Mouse (Mus musculus): ENCODE results near the gene Mindy4.
"Not testable (repeated sequence)": the region's sequence is repeated elsewhere in the genome, so short reads cannot be mapped to it uniquely, and the experiment has no call there.

Gene Mindy4

GRCm38 (mm10) chr6:55202913-55203910, at the start of gene Mindy4:
Mindy4 (plus strand) TSS chr6:55203383.
- no peak for DNase-seq (ENCODE audit: low read depth, low spot score)

DNA sequence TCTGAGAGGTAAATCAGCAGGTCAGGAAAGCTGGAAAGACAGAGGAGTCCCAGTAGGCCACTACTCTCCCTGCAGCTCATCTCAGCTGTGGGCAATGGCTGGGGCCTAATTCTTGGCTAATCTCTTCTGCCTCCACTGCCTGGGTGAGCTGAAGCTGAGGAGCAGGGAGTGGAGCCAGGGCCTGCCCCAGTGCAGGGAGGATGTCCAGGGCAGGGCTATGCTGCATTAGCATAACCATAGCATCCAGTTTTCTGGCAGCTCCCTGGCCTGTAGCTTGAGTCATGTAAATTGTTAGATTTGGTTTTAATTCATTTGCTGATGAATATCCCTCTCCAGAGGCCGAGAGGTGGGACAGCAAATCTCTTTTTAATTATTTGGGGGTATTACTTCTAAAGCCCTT, 43.9 kb upstream of the Mindy4 start:
- DNase-seq (ENCODE audit: low read depth, low spot score) = no peak

DNA sequence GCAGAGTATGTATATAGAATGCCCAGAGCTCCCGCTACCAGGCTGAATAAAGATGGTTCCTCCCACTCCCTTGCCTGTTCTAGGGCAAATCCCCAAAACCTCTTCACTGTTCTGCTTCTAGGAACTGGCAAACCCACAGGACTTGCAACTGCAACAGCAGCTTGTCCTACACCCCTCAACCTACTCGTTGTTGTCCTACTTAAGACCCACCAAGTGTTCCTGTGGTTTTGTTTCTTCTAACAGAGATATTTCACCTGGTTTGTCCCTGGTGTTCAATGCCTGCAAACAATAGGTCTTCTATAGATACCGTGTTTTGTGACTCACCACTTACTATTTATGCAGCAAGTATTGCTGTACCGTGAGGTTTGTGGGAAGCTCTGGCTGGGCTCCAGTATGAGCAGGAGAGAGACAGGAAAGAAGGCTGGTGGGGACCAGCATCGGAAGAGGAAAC, 41.8 kb upstream of the Mindy4 start:
- DNase-seq (ENCODE audit: low read depth, low spot score) = no peak

DNA sequence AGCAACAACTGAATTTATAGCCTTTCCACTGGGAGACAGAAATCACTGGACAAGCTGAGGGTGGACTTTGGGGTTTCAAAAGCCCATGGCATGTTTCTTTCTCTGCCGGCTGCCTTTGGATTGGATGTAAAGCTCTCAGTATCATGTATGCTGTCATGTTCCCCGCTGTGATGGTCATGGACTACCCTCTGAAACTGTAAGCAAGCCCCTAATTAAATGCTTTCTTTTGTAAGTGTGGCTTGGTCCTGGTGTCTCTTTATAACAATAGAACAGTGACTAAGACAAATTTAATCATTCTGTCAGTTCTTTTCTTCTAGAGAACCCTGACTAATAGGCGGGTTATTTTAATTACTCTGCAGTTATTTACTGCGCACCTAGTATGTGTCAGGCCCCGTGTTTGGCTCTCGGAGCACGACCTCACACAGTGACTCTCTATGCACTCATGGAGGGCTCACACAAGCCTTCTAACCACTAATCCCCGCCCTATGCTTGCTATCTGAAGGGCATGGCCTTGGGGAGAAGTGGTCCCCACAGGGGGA, 40.1 kb upstream of the Mindy4 start:
- DNase-seq (ENCODE audit: low read depth, low spot score) = no peak

DNA sequence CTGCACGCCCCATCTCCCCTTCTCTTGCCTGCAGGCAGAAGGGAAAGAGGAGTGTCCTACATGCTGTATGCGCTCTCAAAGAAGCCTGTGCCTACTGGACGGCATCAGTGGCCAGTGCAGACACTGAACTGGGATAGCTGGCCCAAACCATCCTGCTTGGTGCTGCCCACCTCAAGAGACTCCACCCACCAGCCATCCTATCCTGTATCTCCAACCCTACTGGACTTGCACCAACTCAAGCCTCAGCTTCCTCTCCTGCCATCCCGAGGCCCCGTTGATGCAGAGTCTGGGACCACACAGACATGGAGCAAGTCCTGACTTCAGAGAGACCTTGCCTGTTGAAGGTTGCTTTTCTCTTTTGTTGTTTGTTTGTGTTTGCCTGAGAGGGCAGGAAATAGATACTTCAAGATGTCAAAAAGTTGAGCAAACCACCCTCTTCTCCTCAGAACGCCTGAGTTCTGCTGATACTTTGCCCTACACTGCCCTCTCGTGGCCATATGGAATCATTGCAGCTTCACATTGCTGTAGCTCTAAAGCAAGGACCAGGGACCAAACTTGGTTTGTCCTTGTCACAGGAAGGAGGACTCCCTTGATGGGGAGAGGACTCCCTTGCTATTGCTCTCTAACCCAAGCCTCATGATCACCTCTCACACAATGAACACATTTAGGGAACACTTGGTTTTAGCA, 36.3 kb upstream of the Mindy4 start:
- peak; percentile 75 for DNase-seq (ENCODE audit: low read depth, low spot score)

DNA sequence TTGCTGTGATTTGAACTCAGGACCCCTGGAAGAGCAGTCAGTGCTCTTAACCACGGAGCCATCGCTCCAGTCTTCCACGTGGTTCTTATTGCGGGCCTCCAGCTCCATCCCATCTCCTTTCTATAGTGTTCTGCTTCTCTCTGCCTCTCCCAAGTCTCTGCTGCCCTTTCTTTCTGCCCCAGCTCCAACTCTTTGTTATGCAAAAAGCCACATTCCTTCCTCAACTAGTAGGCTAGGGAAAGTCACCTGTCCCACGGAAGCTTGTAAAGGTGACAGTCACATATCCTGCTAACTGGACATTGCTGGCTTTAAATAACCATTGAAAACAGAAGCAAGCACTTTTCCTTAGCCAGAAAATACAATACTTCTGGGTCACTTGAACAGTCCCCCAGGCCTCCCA, 33.4 kb upstream of the Mindy4 start:
- no peak for DNase-seq (ENCODE audit: low read depth, low spot score)

- DNase-seq (ENCODE audit: low read depth, low spot score) = peak; percentile 12
These were observed 31.5 kb upstream of the Mindy4 start for GRCm38 (mm10) chr6:55171638-55172037.

DNA sequence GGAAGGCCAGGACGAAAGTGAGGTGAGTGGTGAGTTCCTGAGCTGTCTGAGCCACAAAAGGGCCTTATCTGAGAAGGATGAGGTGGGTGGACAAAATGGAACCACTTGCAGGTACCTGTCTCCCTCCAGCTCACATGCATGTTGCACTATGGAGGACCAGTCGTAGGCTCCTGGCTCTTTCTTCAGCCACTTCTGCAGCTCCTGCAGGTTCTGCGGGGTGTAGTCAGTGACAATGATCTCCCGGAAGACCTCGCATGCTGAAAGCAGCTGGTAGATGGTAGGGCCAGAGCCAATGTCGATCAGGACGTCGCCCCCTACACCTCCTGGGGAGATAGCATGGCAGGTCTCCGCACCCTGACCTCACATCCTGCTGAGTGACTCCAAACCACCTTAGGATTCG, 30.0 kb upstream of the Mindy4 start:
- DNase-seq (ENCODE audit: low read depth, low spot score) = no peak

- no peak for DNase-seq (ENCODE audit: low read depth, low spot score)
These were observed 29.2 kb upstream of the Mindy4 start for GRCm38 (mm10) chr6:55173941-55174349.

DNA sequence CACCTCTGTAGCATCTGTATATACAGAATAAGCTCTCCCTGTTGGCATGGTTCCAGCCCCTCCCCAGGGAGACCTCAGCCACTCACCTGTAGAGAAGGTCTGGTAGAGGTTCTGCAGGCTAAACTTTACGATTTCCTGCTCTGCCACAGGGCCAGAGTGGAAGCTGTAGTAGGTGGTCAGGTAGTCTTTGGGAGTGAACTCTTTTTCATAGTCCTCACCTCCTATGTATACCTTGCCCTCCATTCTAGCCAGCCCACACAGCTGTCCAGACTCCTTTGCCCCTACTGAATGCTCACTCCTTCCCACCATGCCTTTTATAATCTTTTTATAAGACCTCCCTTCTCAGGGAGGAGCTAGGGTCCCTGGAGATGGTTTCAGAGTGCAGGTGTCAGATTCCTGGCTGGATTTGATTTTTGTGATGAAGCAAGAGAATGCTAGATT, 28.4 kb upstream of the Mindy4 start, which contains the start of gene Inmt:
Inmt (minus strand) TSS at position 303 of the 441 bp plus-strand sequence.
- no peak for DNase-seq (ENCODE audit: low read depth, low spot score)

- DNase-seq (ENCODE audit: low read depth, low spot score) = no peak
These were observed 27.7 kb upstream of the Mindy4 start for GRCm38 (mm10) chr6:55175456-55175855.

DNA sequence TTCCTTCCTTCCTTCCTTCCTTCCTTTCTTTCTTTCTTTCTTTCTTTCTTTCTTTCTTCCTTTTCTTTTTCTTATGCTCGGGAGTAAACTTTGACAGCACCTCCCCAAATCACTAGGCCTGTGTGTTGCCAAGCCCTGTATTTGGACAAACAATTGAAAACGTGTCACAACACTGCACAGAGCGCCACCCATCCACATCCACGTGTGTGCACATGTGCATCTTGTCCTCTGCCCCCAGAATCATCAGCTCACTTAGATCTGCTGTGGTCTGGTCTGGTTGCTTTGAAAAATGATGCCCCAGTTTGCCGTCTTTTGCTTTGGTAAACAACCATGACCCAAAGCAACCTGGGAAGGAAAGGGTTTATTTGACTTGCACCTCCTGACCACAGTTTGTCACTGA, 27.3 kb upstream of the Mindy4 start:
- DNase-seq (ENCODE audit: low read depth, low spot score) = no peak

GRCm38 (mm10) chr6:55177060-55177732, 26.0 kb upstream of the Mindy4 start:
- DNase-seq (ENCODE audit: low read depth, low spot score) = peak; percentile 41

GRCm38 (mm10) chr6:55179560-55179959, 23.6 kb upstream of the Mindy4 start:
- no peak for DNase-seq (ENCODE audit: low read depth, low spot score)

GRCm38 (mm10) chr6:55182655-55183430, 20.3 kb upstream of the Mindy4 start:
- no peak for DNase-seq (ENCODE audit: low read depth, low spot score)

GRCm38 (mm10) chr6:55187827-55188226, 15.4 kb upstream of the Mindy4 start:
- DNase-seq (ENCODE audit: low read depth, low spot score) = not testable (repeated sequence)

DNA sequence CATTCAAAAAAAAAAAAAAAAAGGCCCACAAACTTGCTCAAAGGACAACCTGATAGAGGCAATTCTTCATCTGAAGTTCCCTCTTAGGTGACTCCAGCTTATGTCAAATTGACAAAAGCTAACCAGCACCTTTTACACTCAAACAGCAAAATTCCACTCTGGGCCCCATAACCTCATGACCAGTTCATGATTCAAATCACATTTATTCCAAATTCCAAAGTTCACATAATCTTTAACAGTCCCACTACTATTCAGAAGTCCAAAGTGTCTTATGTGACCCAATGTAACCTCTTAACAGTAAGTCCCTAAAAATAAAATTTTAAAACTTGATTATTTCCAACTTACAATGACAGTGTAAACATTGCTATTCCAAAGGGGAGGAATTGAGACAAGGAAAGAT, 13.8 kb upstream of the Mindy4 start:
- no peak for DNase-seq (ENCODE audit: low read depth, low spot score)

DNA sequence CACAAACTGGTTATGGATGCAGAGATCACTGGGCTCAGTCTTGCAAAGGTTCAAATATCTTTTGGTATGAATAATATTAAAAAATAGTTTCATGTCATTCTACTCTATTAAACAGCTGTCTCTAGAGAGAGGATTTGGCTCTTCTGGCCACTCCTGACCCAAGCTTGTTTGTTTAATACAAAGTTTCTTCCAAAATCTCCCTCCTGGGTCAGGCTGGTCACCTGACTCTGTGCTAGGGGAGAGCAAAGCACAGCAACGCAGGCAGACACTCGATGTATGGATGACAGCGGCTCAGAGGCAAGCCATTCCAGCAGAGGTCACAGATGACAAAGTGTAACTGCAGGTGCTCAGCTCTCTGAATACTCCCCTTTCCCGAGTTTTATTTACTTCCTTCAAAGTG, 11.6 kb upstream of the Mindy4 start:
- DNase-seq (ENCODE audit: low read depth, low spot score) = no peak

DNA sequence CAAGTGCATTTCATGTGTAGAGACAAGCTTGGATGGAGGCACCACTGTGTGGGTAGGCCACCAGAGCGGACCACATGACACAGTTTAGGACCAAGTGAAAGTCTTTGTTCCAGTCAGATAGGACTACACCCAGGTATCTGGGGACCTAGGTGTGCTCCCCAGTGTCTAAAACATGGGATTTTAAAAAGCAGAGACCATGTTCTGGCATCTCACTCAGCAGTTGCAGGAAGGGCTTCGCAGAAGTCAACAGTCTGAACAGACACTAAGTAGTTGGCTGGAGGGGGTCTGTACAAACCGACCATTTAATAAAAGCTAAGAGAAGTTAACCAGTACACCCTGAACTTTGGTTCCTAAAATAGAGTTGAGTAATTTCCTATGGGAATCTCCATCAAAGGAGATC, 10.0 kb upstream of the Mindy4 start:
- no peak for DNase-seq (ENCODE audit: low read depth, low spot score)

DNA sequence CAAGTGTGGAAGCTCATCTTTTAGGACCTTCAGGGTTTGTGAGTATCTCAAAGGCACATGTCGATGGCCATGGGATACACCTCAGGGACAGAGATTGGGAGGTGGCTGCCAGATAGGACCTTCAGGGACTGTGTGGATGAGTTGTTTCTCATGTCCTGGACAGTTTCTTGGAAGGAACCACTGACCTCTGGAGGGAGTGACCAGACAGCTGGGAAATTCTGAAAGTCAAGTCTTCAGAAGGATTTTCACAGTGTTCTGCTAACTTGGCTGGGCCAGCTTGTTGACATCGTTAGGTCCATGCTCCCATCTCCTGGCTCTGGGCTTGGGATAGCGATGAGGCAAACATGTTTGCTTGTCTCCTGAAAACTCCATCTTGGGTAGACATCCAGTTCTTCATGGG, 4.1 kb upstream of the Mindy4 start:
- DNase-seq (ENCODE audit: low read depth, low spot score) = no peak

DNA sequence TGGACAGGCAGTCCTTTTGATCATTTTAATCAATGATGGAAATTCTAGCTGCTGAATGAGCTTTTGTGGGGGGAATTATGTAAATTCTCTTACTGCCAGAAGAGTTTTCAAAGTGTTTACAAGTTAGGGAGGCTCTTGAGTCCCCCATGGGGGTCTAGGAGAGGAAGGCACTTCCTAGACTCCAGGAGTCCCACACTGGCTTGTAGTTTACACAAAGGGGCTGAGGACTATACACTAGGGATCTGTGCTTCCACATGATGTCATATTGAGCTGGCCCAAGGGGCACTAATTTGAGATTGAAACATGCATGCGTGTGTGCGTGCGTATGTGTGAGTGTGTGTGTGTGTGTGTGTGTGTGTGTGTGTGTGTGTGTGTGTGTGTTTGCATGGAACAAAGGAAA, 748 bp downstream of the Mindy4 start:
- no peak for DNase-seq (ENCODE audit: low read depth, low spot score)

Data from A20 (cell line).